Mouse (Mus musculus) liver, adult 2 months (tissue): Measurements from ENCODE around the gene Cdkl2. TPM values are rescaled to one million over a fixed set of nuclear protein-coding genes. Genes with fewer than 3 reads are reported as not detected.
A peak's percentile ranks its signal among the peaks of the same experiment; 100 is the strongest.

Experiments
- DNase-seq: peaks from one replicate; pipeline ENCODE4 v3.0.0-alpha.2; 2011; ENCODE audit warnings: low read depth, low spot score; ENCODE audit errors: extremely low read depth
- H3K27ac ChIP-seq: fragments of 200-500 bp; replicated peaks from 2 replicates; pipeline ENCODE4 v1.5.1; 2012; ENCODE audit warnings: low read depth, mild to moderate bottlenecking, control low read depth, inconsistent platforms, low read length; ENCODE audit not compliant: insufficient read depth
- H3K27me3 ChIP-seq: fragments of 200-500 bp; 2 replicates; pipeline ENCODE4 v1.6.1; 2012; ENCODE audit warnings: mild to moderate bottlenecking, moderate library complexity, low read length, inconsistent platforms; ENCODE audit not compliant: control insufficient read depth, insufficient read depth
- H3K36me3 ChIP-seq: fragments of 200-500 bp; 2 replicates; pipeline ENCODE4 v1.6.1; 2012; ENCODE audit warnings: low read length, inconsistent platforms; ENCODE audit not compliant: control insufficient read depth, insufficient read depth
- H3K4me1 ChIP-seq: fragments of 200-500 bp; 2 replicates; pipeline ENCODE4 v1.6.1; 2011; ENCODE audit warnings: low read length; ENCODE audit not compliant: control insufficient read depth, insufficient read depth
- H3K4me3 ChIP-seq: fragments of 200-500 bp; 2 replicates; pipeline ENCODE4 v1.5.1; 2011; ENCODE audit warnings: low read depth, mild to moderate bottlenecking, control low read depth, low read length, moderate library complexity; ENCODE audit not compliant: insufficient read depth
- H3K79me2 ChIP-seq: fragments of 200-500 bp; 2 replicates; pipeline ENCODE4 v1.6.1; 2012; ENCODE audit warnings: inconsistent platforms, mild to moderate bottlenecking, low read length, moderate library complexity; ENCODE audit not compliant: control insufficient read depth, insufficient read depth
- H3K9ac ChIP-seq: fragments of 200-500 bp; 2 replicates; pipeline ENCODE4 v1.6.1; 2012; ENCODE audit warnings: low read depth, mild to moderate bottlenecking, control low read depth, inconsistent platforms, low read length
- CTCF ChIP-seq: fragments of 200-500 bp; IDR thresholded peaks from 2 replicates; pipeline ENCODE4 v1.5.1; 2011; ENCODE audit warnings: low read depth, low read length, control low read depth
- POLR2A ChIP-seq: fragments of 200-500 bp; IDR thresholded peaks from 2 replicates; pipeline ENCODE4 v1.6.1; 2011; ENCODE audit warnings: low read length, control low read depth; ENCODE audit not compliant: insufficient read depth; ENCODE audit errors: extremely low read depth
- WGBS: fragments of 180-500 bp; shearing (Covaris S2); methylation state at CpG from one replicate; pipeline ENCODE4 v1.1.7; 2018; 5-methylcytosine and 5-hydroxymethylcytosine counted together
- polyA plus RNA-seq: library from polyadenylated mRNA; depleted of rRNA; stranded (reverse); fragments of >200 nt; gene quantifications from 2 replicates; pipeline ENCODE4 v1.2.3, GENCODE M21; 2012
- total RNA-seq: library from RNA; depleted of rRNA; stranded (reverse); fragments of >200 nt; gene quantifications from 2 replicates; pipeline ENCODE4 v1.2.3, GENCODE M21; 2014

Gene Cdkl2
- total and polyA plus RNA-seq, 2 experiments = 0.69 to 3.7 TPM

DNA sequence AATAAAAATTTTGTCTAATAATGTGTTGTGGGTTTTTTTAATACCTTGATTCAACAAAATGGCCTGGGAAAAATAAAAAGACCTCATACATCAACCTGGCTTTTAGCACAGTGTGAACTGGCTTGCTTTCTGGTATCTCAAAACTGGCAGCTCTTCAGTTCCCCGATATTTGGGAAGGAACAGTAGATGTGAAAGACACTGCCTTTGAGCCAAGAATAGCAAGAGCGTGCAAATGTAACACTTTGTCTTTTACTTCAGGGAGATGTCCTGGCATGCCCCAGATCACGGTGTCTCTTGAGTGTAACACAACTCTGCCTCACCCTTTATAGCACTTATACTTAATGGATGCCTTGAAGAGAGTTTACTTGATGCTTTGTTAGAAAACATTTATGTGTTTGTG is 71.6 kb downstream of the Cdkl2 start:
- H3K4me3 ChIP-seq = no peak overlapping the region
- no peak for DNase-seq
- 95% methylated on average over 3 of the region's 3 CpGs for WGBS
- no peak for TF ChIP-seq CTCF
- TF ChIP-seq POLR2A = no peak
- H3K27ac ChIP-seq = no peak overlapping the region
- no peaks in the 10 kb centered on the region for H3K4me1 ChIP-seq
- no peak overlapping the region for H3K9ac ChIP-seq
- no peaks in the 10 kb centered on the region for H3K79me2 ChIP-seq
- no peaks in the 10 kb centered on the region for H3K27me3 ChIP-seq
- peaks cover 5% of the 10 kb centered on the region for H3K36me3 ChIP-seq

DNA sequence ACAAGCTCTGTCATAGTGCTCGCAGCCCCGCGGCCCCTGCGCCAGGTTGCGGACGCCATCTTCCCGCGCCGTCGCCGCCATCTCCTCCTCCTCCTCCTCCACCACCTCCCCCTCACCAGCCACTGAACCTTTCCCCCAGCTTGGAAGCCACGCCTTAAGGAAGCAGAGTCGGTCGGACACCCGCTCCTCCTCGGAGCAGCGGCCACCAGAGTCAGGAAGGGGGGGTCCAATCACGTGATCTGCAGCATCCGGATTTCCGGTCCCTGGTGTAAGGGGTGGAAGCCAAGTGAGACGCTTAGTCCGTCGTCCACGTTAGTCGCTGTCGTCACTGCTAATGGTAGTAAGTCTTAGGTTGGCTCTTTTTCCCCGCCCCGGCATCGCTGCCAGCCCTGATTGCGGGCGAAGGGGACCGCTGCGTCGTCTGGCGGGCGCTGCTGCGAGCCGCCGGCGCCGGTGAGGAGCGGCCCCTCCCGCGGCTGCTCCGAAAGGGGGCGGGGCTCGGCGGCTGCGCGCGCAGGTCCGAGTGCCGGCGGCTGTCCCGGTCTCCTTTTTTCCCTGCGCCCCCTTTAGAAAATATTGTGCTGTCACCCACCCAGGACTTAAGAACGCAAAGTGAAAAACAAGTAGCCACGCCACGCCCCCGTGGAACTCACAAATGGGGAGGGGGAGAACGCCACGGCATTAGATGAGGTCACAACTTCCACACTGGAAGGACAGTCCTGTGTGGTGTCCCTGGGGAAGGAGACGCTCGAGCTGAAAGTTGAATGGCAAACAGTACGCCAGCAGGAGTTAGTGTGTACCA is 80.8 kb downstream of the Cdkl2 start, which contains the start of gene Rchy1:
Gene Rchy1, minus strand, starts transcription at position 430 of the 802 bp plus-strand sequence.
- DNase-seq = peak; percentile 93
- H3K4me3 ChIP-seq = peak within 1 kb of the TSS; percentile 87
- TF ChIP-seq POLR2A (peak; percentile 41; the same call in 1 of the 2 replicates), CTCF (no peak)
- H3K36me3 ChIP-seq = peaks cover 8% of the 10 kb centered on the region
- peak within 1 kb of the TSS; percentile 93 for H3K27ac ChIP-seq
- WGBS = under 1% methylated on average over 65 of the region's 65 CpGs
- no peaks in the 10 kb centered on the region for H3K27me3 ChIP-seq
- peaks cover 13% of the 10 kb centered on the region for H3K4me1 ChIP-seq
- H3K79me2 ChIP-seq = peaks cover 6% of the 10 kb centered on the region; the same call in 1 of the 2 replicates
- peak within 1 kb of the TSS; percentile 87 for H3K9ac ChIP-seq

DNA sequence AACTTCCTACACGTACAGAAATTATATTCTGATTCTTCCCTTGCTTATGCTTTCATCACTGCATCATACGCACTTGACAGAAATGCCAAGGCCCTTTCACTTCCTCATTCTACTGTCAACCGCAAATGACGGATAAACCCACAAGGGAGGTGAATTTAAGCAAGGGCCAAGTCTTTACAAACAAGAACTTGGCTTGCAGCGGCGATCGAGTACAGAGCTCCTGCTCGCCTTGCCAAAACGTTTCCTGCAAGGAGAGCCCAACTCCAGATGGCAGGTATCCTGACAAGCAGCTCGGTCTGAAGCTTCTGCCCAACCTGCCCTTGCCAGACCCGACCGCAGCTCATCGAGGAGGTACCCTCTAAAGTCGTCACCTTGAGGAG is 81.4 kb downstream of the Cdkl2 start:
- Histone ChIP-seq H3K4me3 (peak overlapping the region; percentile 87), H3K27ac (peak overlapping the region; percentile 93), H3K9ac (peak overlapping the region; percentile 87), H3K36me3 (peaks cover 10% of the 10 kb centered on the region), H3K27me3 (no peaks in the 10 kb centered on the region), H3K4me1 (peaks cover 13% of the 10 kb centered on the region), H3K79me2 (peaks cover 9% of the 10 kb centered on the region; the same call in 1 of the 2 replicates)
- WGBS = under 1% methylated on average over 14 of the region's 14 CpGs
- no peak for TF ChIP-seq CTCF
- no peak for TF ChIP-seq POLR2A
- peak; percentile 84 for DNase-seq

DNA sequence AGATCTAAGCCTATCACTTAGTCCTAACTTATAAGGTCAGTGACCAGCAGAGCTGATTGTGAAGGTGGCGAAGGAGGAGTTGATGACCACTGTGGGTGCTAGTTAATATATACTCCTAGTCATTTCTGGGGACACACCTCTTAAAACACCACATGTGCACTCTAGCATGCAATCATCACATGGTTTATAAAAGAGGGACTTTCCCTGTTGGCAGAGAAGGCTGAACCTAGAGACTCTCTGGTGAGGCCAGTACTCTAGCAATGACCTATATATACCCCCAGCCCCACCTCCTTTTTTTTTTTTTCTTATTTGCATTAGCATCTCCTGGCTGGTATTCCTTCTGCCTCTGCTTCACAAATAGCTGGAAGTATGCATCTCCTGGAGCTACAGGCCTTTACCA is 82.3 kb downstream of the Cdkl2 start:
- Histone ChIP-seq H3K27me3 (no peaks in the 10 kb centered on the region), H3K27ac (peak overlapping the region; percentile 44; the same call in 1 of the 2 replicates), H3K9ac (no peak overlapping the region), H3K4me3 (no peak overlapping the region), H3K36me3 (peaks cover 14% of the 10 kb centered on the region), H3K4me1 (peaks cover 13% of the 10 kb centered on the region), H3K79me2 (peaks cover 14% of the 10 kb centered on the region; the same call in 1 of the 2 replicates)
- DNase-seq = peak; percentile 72
- TF ChIP-seq POLR2A (no peak), CTCF (no peak)
- WGBS = 23% methylated on average over 1 of the region's 1 CpGs

DNA sequence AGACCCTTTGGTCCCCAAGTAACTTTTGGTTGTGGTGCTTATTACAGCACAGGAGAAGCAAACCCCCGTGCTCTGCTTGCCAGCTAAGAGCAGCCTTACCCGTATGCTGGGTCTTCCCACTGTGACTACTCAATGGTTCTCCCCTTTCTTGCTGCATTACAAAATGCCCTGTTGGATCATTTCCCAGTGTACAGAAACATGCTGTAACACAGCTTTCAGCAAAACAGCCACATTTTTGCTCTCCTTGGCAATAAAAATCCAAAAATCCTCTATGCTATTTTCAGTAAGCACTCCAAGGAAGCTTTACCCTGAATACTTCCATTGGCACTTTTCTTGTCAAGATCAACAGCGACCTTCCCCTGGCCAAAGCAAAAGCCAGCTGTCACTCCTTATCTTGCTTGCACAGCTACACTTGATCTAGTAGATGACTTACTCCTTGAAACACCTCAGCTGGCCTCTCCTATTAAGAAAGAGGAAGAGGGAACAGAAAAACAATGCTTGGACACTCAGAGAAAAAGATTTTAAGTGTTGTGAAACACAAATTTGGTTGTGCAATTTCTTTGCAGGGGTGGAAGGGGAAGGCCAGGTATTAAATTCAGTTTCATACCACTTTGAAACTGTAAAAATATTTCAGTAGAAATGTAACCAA is 83.0 kb downstream of the Cdkl2 start:
- Histone ChIP-seq H3K36me3 (peaks cover 12% of the 10 kb centered on the region), H3K79me2 (peaks cover 14% of the 10 kb centered on the region; the same call in 1 of the 2 replicates), H3K27me3 (no peaks in the 10 kb centered on the region), H3K27ac (peak overlapping the region; percentile 76), H3K4me3 (peak overlapping the region; percentile 18; the same call in 1 of the 2 replicates), H3K9ac (peak overlapping the region; percentile 1; the same call in 1 of the 2 replicates), H3K4me1 (peaks cover 13% of the 10 kb centered on the region)
- TF ChIP-seq CTCF (no peak), POLR2A (no peak)
- 12% methylated on average over 3 of the region's 3 CpGs for WGBS
- peak; percentile 65 for DNase-seq
